Mouse (Mus musculus) embryonic facial prominence, embryonic 12.5 days (tissue): Measurements from ENCODE around the gene Tgfbi. TPM values are rescaled to one million over a fixed set of nuclear protein-coding genes. Genes with fewer than 3 reads are reported as not detected.

Experiments used
- ATAC-seq: fragments of 200-750 bp; cut with Nextera tagmentation; 2 replicates; pipeline ENCODE4 v1.8.0; 2017; ENCODE audit not compliant: insufficient number of reproducible peaks, insufficient read depth, low FRiP score, low TSS enrichment
- H3K27ac ChIP-seq: fragments of 300-500 bp; sonication (generic); 2 replicates; pipeline ENCODE4 v1.5.1; 2016; ENCODE audit warnings: mild to moderate bottlenecking
- H3K27me3 ChIP-seq: fragments of 300-500 bp; sonication (generic); 2 replicates; pipeline ENCODE4 v1.6.1; 2016; ENCODE audit warnings: mild to moderate bottlenecking, moderate library complexity
- H3K36me3 ChIP-seq: fragments of 300-500 bp; sonication (generic); 2 replicates; pipeline ENCODE4 v1.6.1; 2016; ENCODE audit warnings: mild to moderate bottlenecking
- H3K4me1 ChIP-seq: fragments of 300-500 bp; sonication (generic); 2 replicates; pipeline ENCODE4 v1.6.1; 2016
- H3K4me2 ChIP-seq: fragments of 300-500 bp; sonication (generic); replicated peaks from 2 replicates; pipeline ENCODE4 v1.6.1; 2016; ENCODE audit warnings: mild to moderate bottlenecking, moderate library complexity
- H3K4me3 ChIP-seq: fragments of 300-500 bp; sonication (generic); 2 replicates; pipeline ENCODE4 v1.5.1; 2016; ENCODE audit warnings: mild to moderate bottlenecking
- H3K9ac ChIP-seq: fragments of 300-500 bp; sonication (generic); 2 replicates; pipeline ENCODE4 v1.6.1; 2016; ENCODE audit warnings: mild to moderate bottlenecking, moderate library complexity
- H3K9me3 ChIP-seq: fragments of 300-500 bp; sonication (generic); 2 replicates; pipeline ENCODE4 v1.6.1; 2016; ENCODE audit warnings: mild to moderate bottlenecking, moderate library complexity
- WGBS: fragments of 180-500 bp; shearing (Covaris S2); methylation state at CpG from one replicate; pipeline ENCODE4 v1.1.7; 2016; 5-methylcytosine and 5-hydroxymethylcytosine counted together
- polyA plus RNA-seq: library from polyadenylated mRNA; unstranded; fragments of >200 nt; fragmentation: Nextera tagmentation; extraction: Ambion mirVana; gene quantifications from 2 replicates; pipeline ENCODE4 v1.2.1, GENCODE M21; 2016

Tgfbi gene
- polyA plus RNA-seq = 120 and 121 TPM in 2 replicates

GRCm38 (mm10) chr13:56609103-56609856, at the start of gene Tgfbi:
TSS of gene Tgfbi (plus strand) at chr13:56609523.
- no peaks in the 10 kb centered on the region for H3K9me3 ChIP-seq
- H3K9ac ChIP-seq = peak within 1 kb of the TSS; percentile 67
- peak within 1 kb of the TSS; percentile 53 for H3K4me3 ChIP-seq
- 3% methylated on average over 36 of the region's 36 CpGs for WGBS
- peak within 1 kb of the TSS; percentile 91 for H3K4me2 ChIP-seq
- peaks cover 4% of the 10 kb centered on the region for H3K36me3 ChIP-seq
- peak; percentile 54 for ATAC-seq
- peak within 1 kb of the TSS; percentile 38; the same call in 1 of the 2 replicates for H3K27ac ChIP-seq
- peaks cover 74% of the 10 kb centered on the region for H3K4me1 ChIP-seq
- H3K27me3 ChIP-seq = no peaks in the 10 kb centered on the region

DNA sequence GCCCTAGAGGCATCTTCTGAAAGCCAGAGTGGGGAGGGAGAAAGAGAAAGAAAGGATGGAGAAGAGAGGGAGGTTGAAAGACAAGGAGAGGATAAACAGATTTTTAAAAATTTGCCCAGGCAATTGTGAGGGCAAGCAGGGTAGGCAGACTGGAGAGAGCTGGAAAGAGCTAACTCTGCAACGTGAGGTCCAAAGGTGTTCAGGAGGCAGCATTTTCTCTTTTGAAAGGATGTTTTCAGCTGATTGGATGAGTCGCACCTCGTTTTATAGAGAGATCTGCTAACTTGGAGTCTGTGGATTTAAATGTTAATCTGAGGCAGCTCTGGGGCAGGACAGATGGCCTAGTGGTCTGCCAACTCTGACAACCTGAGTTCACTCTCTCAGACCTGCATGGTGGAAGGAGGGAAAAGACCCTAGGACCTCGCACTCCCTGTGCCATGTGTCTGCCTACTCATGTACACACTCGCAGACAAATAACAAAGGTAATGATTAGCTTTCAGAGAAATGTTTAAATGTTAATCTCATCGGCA, 49.4 kb upstream of the Tgfbi start:
- H3K4me3 ChIP-seq = no peak overlapping the region
- no peak overlapping the region for H3K27ac ChIP-seq
- no peak overlapping the region for H3K9ac ChIP-seq
- WGBS = 79% methylated on average over 6 of the region's 6 CpGs
- no peaks in the 10 kb centered on the region for H3K27me3 ChIP-seq
- H3K4me2 ChIP-seq = no peak overlapping the region
- no peaks in the 10 kb centered on the region for H3K9me3 ChIP-seq
- H3K36me3 ChIP-seq = no peaks in the 10 kb centered on the region
- no peaks in the 10 kb centered on the region for H3K4me1 ChIP-seq
- no peak for ATAC-seq

DNA sequence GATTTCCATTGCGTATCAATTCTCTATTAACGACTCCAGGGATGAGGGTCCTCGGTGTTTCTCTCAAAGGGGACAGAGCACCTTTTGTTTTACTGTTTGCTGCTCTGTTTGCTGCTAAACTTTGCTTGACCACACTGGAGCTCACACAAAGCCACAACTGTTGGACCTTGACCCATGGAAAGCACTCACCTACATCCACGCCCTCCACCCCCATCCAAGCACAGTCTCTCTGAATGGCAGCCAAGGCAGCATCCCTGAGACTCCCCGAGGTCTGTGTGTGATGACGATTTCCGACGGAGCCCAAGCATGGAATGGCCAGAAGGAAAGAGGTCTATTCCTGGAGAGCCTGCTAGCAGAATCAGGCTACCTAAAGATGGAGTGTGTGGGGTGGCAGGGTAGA, 48.2 kb upstream of the Tgfbi start:
- Histone ChIP-seq H3K9ac (no peak overlapping the region), H3K4me3 (no peak overlapping the region), H3K9me3 (no peaks in the 10 kb centered on the region), H3K36me3 (no peaks in the 10 kb centered on the region), H3K4me2 (no peak overlapping the region), H3K4me1 (no peaks in the 10 kb centered on the region), H3K27ac (no peak overlapping the region), H3K27me3 (no peaks in the 10 kb centered on the region)
- WGBS = 53% methylated on average over 8 of the region's 8 CpGs
- ATAC-seq = no peak

DNA sequence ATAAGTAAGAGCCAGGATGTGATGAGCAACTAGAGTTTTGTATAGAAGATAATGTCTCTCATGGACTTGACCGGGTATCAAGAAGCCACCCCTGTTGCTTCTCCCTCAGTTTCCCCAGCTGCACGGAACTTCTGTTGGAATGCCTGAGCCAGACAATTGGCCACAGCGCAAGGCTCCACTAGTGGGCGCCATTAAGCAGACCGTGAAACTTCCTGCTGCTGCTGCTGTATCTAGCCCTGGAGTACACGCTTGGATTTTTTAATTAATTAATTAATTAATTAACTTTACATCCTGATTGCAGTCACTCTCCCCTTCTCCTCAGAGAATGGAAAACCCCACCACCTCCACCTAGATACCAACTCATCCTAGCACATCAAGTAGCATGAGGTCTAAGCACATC, 46.2 kb upstream of the Tgfbi start:
- no peak overlapping the region for H3K4me3 ChIP-seq
- 39% methylated on average over 6 of the region's 6 CpGs for WGBS
- H3K9me3 ChIP-seq = no peaks in the 10 kb centered on the region
- H3K9ac ChIP-seq = no peak overlapping the region
- no peak overlapping the region for H3K4me2 ChIP-seq
- no peak for ATAC-seq
- no peak overlapping the region for H3K27ac ChIP-seq
- H3K4me1 ChIP-seq = 0 out of 2 replicates have a peak, but pooled peaks cover 2% of the 10 kb centered on the region
- H3K36me3 ChIP-seq = no peaks in the 10 kb centered on the region
- H3K27me3 ChIP-seq = no peaks in the 10 kb centered on the region

DNA sequence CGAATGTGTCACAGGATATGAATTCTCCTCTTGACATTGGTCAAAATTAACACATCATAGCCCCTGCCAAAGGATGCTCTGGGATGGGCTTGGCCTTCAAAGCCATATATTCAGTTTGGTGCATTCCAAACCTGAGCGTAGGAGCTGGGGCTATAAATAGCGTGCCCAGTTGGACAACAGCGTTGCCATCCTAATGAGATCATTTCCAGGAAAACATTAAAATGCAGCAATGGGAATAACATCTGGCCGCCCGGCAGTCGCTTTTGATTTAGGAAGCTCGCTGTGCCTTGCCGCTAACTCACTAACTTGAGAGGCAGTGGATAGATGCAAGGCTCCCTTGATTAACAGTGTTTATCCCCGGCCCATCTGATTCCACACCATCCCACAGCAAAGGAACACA, 43.0 kb upstream of the Tgfbi start:
- Histone ChIP-seq H3K4me3 (no peak overlapping the region), H3K4me1 (0 out of 2 replicates have a peak, but pooled peaks cover 2% of the 10 kb centered on the region), H3K27me3 (no peaks in the 10 kb centered on the region), H3K4me2 (no peak overlapping the region), H3K9ac (no peak overlapping the region), H3K36me3 (no peaks in the 10 kb centered on the region), H3K9me3 (no peaks in the 10 kb centered on the region), H3K27ac (no peak overlapping the region)
- WGBS = 57% methylated on average over 10 of the region's 10 CpGs
- no peak for ATAC-seq

DNA sequence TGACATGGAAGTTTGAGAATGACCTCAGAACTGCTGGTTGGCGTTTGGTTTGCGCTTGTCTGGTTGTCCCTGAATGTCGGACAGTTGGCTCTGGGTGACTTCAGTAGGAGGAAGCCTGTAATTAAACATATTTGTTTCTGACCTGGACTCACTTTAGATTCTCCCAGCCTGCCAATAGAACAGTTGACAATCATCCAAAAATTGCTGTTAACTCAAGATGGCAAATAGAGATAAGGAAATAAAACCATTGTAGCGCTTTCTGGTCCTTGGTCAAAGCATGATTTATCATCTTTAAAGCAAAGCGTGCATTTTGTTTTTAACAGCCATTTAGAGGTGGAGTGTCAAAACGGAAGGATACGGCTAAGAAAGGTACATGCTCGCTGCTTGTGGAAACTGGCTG, 37.7 kb upstream of the Tgfbi start:
- Histone ChIP-seq H3K27ac (no peak overlapping the region), H3K4me2 (no peak overlapping the region), H3K4me3 (no peak overlapping the region), H3K4me1 (peaks cover 14% of the 10 kb centered on the region), H3K9me3 (no peaks in the 10 kb centered on the region), H3K27me3 (no peaks in the 10 kb centered on the region), H3K9ac (no peak overlapping the region), H3K36me3 (no peaks in the 10 kb centered on the region)
- ATAC-seq = no peak
- WGBS = 85% methylated on average over 8 of the region's 8 CpGs

DNA sequence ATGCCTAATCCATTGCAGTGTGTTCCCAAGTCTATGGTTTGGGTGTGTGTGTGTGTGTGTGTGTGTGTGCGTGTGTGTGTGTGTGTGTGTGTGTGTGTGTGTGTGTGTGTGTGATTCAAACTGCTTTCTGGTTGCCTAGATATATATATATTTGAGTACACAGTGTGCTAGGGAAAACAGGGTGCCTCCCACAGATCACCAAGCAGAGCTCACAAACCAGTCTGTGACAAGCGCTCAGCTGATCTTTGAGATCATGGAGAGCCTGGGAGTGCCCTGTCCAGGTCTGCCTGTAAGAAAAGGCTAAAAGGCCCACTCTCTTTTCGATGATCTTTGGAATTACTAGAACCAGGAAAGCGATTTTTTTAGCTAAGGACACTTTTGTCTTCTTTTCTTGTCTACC, 34.2 kb upstream of the Tgfbi start:
- WGBS = 72% methylated on average over 4 of the region's 4 CpGs
- no peaks in the 10 kb centered on the region for H3K9me3 ChIP-seq
- no peak overlapping the region for H3K9ac ChIP-seq
- no peak overlapping the region for H3K27ac ChIP-seq
- H3K36me3 ChIP-seq = no peaks in the 10 kb centered on the region
- no peak for ATAC-seq
- peaks cover 16% of the 10 kb centered on the region for H3K4me1 ChIP-seq
- no peak overlapping the region for H3K4me3 ChIP-seq
- H3K27me3 ChIP-seq = no peaks in the 10 kb centered on the region
- H3K4me2 ChIP-seq = no peak overlapping the region

DNA sequence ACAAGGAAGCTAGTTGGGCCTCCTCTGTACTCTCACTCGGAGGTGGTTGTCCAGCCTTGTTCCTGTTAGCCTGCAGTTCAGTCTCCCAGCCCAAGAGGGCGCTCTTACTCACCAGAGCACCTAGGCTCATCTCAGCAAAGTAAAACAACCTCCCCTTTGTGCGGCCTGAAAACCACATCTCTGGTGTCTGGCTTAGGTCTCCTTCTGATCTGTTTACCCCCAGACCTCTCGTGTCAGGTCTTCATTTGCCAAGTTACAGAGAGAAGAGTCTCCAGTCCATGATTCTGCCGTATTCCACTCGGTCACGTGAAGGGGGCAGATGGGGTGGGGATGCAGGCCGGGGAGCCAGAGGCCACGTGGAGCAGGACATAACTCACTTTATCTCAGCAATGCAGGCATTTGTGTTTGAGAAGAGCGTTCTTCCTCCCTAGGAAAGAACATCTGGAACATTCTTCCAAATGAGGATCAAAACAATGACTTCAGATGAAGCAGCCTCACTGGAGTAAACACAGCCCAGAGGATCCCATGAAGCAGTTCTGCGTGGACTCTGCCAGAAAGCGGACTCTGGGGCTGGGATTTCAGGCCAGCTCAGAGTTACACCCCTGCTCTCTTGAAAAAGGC, 33.5 kb upstream of the Tgfbi start:
- peak overlapping the region; percentile 69 for H3K27ac ChIP-seq
- H3K4me1 ChIP-seq = peaks cover 23% of the 10 kb centered on the region
- no peaks in the 10 kb centered on the region for H3K27me3 ChIP-seq
- no peak overlapping the region for H3K4me2 ChIP-seq
- ATAC-seq = no peak
- H3K9ac ChIP-seq = no peak overlapping the region
- H3K9me3 ChIP-seq = no peaks in the 10 kb centered on the region
- no peaks in the 10 kb centered on the region for H3K36me3 ChIP-seq
- WGBS = 49% methylated on average over 12 of the region's 12 CpGs
- H3K4me3 ChIP-seq = no peak overlapping the region

GRCm38 (mm10) chr13:56578097-56578496, 31.2 kb upstream of the Tgfbi start:
- H3K27ac ChIP-seq = no peak overlapping the region
- H3K4me3 ChIP-seq = no peak overlapping the region
- H3K36me3 ChIP-seq = no peaks in the 10 kb centered on the region
- H3K9ac ChIP-seq = no peak overlapping the region
- H3K27me3 ChIP-seq = no peaks in the 10 kb centered on the region
- ATAC-seq = no peak
- H3K4me2 ChIP-seq = no peak overlapping the region
- H3K9me3 ChIP-seq = no peaks in the 10 kb centered on the region
- peaks cover 38% of the 10 kb centered on the region for H3K4me1 ChIP-seq
- 66% methylated on average over 5 of the region's 5 CpGs for WGBS

- Histone ChIP-seq H3K9ac (no peak overlapping the region), H3K4me1 (peaks cover 48% of the 10 kb centered on the region), H3K4me2 (no peak overlapping the region), H3K27ac (peak overlapping the region; percentile 96; the same call in 1 of the 2 replicates), H3K9me3 (no peaks in the 10 kb centered on the region), H3K36me3 (no peaks in the 10 kb centered on the region), H3K27me3 (no peaks in the 10 kb centered on the region), H3K4me3 (no peak overlapping the region)
- ATAC-seq = no peak
- 76% methylated on average over 5 of the region's 5 CpGs for WGBS
Measured at GRCm38 (mm10) chr13:56580450-56580849, 28.9 kb upstream of the Tgfbi start.

DNA sequence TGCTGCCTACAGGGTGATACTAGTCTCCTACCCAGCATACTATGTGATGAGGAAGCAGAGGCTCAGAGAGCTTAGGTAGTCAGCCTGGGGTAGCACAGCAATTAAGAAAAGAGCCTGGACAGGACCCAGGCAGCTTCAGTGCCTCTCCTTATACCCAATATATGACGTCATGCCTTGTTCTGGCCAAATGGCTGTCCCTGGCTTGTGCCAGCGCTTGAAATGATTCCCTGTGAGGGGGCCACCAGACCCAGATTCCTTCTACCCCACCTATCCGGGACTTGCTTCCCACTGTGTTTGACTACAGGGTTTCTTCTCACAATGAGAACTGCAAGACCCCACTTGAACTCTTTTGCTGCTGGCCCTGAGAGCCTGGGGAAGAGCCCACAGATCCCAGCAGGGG, 27.8 kb upstream of the Tgfbi start:
- Histone ChIP-seq H3K27me3 (no peaks in the 10 kb centered on the region), H3K27ac (peak overlapping the region; percentile 96), H3K4me1 (peaks cover 43% of the 10 kb centered on the region), H3K4me3 (no peak overlapping the region), H3K4me2 (peak overlapping the region; percentile 36), H3K36me3 (no peaks in the 10 kb centered on the region), H3K9ac (no peak overlapping the region), H3K9me3 (no peaks in the 10 kb centered on the region)
- WGBS = 4% methylated on average over 3 of the region's 3 CpGs
- ATAC-seq = no peak; the same call in 1 of the 2 replicates

- 0 out of 2 replicates have a peak overlapping the region, but pooled peaks have one; percentile 26 for H3K9ac ChIP-seq
- H3K36me3 ChIP-seq = no peaks in the 10 kb centered on the region
Measured at GRCm38 (mm10) chr13:56581961-56582434, 27.3 kb upstream of the Tgfbi start.

More at GRCm38 (mm10) chr13:56581961-56582434, 27.3 kb upstream of the Tgfbi start:
- H3K4me3 ChIP-seq = no peak overlapping the region
- peaks cover 43% of the 10 kb centered on the region for H3K4me1 ChIP-seq
- H3K27me3 ChIP-seq = no peaks in the 10 kb centered on the region
- peak overlapping the region; percentile 36 for H3K4me2 ChIP-seq
- WGBS = 0% methylated on average over 6 of the region's 6 CpGs
- H3K9me3 ChIP-seq = no peaks in the 10 kb centered on the region
- peak overlapping the region; percentile 96 for H3K27ac ChIP-seq
- peak; percentile 98 for ATAC-seq
